Mouse (Mus musculus) kidney, adult 11 months (tissue): ENCODE measurements around the gene Cd300ld5.
"Not testable (repeated sequence)": the region's sequence is repeated elsewhere in the genome, so short reads cannot be mapped to it uniquely, and the experiment has no call there.

Experiments used
- DNase-seq: peaks from one replicate; pipeline ENCODE4 v3.0.0; 2022

Cd300ld5 gene

GRCm38 (mm10) chr11:115037669-115038068 lies at the start of gene Cd300ld5:
TSS of gene Cd300ld5 (minus strand) at chr11:115037769.
- DNase-seq, result not testable (repeated sequence)

DNA sequence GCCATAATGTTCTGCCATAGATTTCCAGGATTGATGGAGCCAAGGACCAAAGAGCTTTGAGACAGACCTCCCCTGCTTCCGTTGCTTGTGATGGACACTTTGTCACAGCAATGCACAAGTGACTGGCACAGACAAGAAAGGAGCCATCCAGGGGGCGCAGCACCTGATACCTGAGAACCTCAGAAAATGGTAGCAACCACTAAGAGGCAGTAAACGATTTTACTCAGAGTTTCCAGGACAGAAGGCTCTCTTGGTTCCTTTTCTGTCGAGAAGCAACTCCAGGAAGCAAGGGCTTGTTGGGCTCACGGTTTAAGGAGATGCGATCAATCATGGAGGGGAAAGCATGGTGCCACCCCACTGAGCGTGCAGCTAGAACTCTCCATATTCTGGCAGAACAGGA lies 48.6 kb upstream of the Cd300ld5 start:
- no peak for DNase-seq

DNA sequence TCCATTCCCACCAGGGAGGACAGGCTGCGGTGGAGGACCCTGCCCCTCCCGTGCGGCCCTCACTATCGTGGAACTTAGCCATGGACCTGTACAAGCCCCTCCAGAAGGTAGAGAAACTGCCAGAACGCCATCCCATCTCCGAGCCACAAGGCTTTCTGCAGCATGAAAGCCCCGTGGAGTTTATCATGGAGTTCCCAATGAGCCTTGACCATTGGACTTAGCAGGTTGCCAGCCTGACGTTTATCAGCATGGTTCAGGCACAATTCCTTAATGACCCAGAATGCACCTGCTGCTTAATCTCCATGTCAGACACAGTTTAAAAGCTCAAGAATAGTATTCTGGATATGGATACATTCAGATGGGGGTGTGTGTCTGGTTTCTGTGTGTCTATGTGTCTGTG lies 47.5 kb upstream of the Cd300ld5 start:
- no peak for DNase-seq

- DNase-seq, result no peak
Observed at GRCm38 (mm10) chr11:115084595-115084994, 47.0 kb upstream of the Cd300ld5 start.

DNA sequence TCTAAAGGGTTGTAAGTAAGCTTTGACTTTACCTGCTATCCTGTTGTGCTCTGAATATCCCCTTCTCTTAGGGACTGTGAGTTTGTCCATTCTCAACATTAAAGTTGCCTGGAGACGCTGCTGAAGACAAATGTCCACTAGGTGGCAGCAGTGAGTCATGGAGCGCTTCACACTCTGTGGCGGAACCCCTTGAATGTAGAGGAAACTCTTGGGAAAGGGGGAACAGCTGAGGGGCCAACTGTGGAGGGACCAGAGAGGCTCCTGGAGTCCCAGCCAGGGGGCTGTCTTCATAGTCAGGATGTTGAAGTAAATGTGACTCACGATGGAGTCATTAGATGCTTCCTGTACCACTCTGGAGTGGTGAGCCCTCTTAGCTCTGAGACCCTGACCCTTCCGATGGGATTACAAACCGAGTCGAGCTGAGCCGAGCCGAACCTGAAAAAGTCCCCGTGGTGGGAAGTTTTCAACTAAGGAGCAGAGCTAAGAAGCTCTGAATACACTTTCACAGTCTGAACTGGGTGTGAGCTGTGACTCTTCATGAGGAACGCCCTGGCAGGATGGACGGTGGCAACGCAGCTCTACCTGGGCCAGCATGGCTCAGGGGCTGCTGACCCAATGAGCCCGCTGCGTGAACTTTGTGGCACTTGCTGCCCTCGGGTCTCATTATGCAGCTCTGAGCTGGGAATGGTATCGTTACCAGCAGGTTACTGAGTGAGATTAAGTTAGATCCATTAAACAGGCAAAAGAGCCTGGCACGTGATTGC lies 46.0 kb upstream of the Cd300ld5 start:
- DNase-seq, result peak; percentile 11

GRCm38 (mm10) chr11:115082196-115082595 lies 44.6 kb upstream of the Cd300ld5 start:
- DNase-seq, result no peak

DNA sequence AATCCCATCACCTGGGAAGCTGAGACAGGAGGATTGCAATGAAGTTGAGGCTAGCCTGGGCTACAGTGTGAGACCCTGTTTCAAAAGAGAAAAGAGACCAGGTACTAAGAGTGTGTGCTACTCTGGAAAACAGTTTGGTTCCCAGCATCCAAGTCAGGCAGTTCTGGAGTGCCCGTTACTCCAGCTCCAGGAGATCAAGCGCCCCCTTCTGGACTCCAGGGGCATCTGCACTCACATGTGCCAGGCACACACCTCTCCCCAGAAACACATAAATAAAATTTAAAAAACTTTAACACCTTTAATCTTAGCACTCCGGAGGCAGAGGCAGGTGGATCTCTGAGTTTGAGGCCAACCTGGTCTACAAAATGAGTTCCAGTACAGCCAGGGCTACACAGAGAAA lies 43.8 kb upstream of the Cd300ld5 start:
- DNase-seq, result no peak

- DNase-seq, result peak; percentile 44
Observed at GRCm38 (mm10) chr11:115080886-115081285, 43.3 kb upstream of the Cd300ld5 start.

DNA sequence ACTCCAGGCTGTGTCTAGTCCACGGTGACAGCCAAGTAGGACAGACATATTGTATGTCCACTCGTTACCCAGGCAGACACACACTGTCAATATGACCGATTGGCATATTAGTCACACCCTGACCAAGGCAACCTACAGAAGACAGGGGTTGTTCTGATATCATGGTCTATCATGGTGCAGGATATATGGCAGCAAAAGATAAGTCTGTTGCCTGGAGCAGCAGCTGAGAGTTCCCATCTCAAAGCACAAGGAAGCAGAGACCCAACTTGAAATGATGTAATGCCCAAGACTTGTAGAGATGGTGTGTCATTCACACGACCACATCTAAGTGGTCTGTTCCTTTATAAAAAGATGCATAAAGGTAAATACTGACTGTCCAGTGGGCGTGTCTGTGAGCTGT lies 41.1 kb upstream of the Cd300ld5 start:
- no peak for DNase-seq

GRCm38 (mm10) chr11:115077436-115077835 lies 39.9 kb upstream of the Cd300ld5 start:
- DNase-seq, result no peak

GRCm38 (mm10) chr11:115075859-115076258 lies 38.3 kb upstream of the Cd300ld5 start:
- no peak for DNase-seq

DNA sequence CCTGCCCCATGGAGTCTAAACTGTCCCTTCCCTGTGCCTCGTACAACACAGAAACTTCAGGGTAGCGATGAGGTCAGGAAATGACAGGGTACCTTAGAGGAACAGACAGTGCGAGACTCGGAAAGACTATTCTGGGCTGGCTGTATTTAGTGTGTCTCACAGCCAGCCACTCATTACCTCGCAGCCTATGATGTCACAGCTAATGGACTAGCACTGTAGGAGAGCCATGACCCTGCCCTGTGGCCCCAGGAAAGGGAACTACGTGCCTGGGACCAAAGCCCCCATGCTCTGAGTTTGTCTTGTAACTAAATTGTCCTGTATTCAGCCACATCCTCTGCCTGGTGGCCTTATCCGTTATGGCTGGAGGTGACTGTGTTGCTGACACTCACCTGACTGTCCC lies 37.8 kb upstream of the Cd300ld5 start:
- DNase-seq, result no peak

DNA sequence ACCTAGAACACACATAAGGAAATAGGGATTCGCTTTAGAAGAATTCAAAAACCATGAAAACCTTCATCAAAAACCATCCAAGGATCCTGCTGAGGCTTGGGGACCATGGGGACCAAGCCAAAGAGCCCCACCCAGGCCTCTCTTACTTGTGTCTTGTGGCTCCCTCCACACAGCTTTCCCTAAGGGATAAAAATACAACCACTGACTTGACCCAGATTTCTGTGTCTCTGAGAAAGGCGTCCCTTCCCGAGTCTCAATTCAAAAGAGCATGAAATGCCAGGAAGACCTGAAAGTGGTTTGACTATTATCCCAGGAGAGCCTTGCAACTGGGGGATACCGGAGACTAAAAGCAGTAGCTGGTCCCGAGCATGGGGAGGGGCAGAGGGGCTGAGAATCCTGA lies 35.4 kb upstream of the Cd300ld5 start:
- no peak for DNase-seq

GRCm38 (mm10) chr11:115071631-115072294 lies 34.2 kb upstream of the Cd300ld5 start:
- DNase-seq, result peak; percentile 55

GRCm38 (mm10) chr11:115071015-115071551 lies 33.5 kb upstream of the Cd300ld5 start:
- DNase-seq, result no peak

GRCm38 (mm10) chr11:115066768-115067167 lies 29.2 kb upstream of the Cd300ld5 start:
- no peak for DNase-seq

- no peak for DNase-seq
Observed at GRCm38 (mm10) chr11:115062077-115062476, 24.5 kb upstream of the Cd300ld5 start, which contains the start of gene Cd300e. TSS of gene Cd300e (minus strand) at chr11:115062177.

DNA sequence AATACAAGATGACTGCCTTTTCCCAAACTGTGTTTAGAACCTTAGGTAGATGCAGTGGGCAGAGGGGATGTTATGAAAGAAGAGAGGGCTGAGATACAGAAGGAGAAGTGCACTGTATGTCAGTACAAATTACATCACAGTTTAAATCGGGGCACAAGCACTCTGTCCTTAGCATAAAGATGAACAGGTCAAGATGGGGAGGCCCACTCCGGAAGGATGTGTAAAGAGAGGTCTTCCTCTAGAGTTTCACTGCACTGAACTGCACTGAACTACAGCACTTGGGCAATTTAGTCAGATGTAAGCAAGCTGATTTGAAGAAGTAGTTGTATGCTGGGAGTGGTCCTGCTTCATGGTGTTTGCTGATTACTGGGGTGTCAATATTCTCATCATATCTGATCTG lies 22.2 kb upstream of the Cd300ld5 start:
- no peak for DNase-seq

DNA sequence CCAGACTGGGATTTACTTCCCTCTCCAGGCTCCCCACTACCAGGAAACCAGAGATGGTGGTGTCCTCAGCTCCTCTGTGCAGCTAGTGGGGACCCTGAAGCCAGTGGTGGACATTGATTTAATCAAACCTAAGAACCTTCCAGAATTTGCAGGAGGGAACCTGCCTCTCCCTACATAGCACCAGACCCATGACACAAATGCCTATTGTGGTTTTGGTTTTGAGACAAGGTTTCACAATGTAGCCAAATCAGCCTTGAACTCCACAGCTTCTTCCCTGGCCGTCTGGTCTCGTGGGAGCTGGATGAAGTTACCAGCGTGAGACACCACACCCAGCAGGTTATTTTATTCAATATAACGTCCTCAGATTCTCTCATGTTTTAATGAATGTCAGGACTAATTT lies 21.1 kb upstream of the Cd300ld5 start:
- no peak for DNase-seq

- DNase-seq, result no peak
Observed at GRCm38 (mm10) chr11:115054537-115054936, 17.0 kb upstream of the Cd300ld5 start.

DNA sequence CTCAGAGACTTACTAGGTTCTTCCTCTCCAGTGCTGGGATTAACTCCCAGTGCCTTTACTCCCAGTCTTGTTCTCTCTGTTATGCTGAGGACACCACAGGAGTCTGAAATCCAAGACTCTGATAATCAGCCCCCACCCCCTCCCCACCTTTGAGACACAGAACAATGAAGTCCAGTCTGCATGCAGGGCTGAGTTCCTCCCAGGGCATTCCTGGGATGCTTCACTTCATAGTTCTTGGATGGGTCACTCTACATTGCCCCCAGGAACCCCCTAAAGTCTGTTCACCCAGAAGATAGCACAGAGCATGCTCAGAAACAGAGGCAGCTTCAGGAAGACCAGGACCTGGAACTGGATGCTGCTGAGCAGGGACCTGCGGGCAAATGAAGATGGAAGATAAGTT lies 15.4 kb upstream of the Cd300ld5 start:
- no peak for DNase-seq

DNA sequence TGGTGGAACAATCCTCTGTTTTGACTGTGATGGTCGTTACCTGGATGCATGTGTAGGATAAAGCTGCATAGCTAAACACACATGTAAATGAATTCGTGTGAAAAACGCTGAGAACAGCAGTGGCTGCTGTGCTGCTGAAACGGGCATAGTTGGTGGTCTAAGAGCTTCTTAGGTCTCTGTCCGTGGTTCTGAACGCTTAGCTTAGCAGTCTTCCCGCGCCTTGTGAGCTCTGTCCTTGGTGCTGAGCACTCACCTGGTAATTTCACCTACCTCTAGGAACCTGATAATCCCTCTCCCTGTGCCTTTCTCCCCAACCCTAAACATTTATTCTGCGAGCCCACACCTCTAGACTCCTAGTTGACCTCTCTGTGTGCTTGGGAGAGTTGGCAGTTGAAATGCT lies 14.6 kb upstream of the Cd300ld5 start:
- peak; percentile 9 for DNase-seq

DNA sequence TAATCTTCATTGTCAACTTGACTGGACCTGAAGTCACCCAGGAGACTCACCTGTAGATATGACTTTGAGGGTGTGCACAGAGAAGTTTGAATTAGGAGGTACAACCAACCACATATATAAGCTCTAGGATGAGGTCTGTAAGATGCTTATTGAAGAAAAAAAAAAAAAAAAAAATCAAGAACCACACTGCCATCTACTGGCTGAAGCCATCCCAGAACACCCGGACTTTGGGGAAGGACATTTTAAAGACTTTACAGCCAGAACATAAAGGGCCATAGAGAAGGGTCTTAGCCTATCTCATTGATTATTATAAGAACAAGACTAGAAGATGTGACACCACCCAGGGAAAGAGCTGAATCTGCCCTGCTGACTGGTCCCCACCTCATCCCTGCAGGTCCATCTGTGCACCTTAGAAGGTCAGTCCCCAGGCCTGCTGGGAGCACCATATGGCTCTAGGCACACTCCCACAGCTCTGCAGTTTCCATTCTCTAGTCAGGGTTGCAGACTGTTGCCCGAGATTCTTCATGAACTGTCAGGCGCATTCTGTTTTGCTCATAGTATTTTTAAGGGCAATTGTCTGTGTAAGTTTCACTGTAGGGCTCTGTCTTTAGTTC lies 11.8 kb upstream of the Cd300ld5 start:
- no peak for DNase-seq

- no peak for DNase-seq
Observed at GRCm38 (mm10) chr11:115048259-115048658, 10.7 kb upstream of the Cd300ld5 start, which contains the start of gene Cd300ld3. TSS of gene Cd300ld3 (minus strand) at chr11:115048409.
